Mouse (Mus musculus): ENCODE results near the gene Fstl4.

Gene Fstl4

DNA sequence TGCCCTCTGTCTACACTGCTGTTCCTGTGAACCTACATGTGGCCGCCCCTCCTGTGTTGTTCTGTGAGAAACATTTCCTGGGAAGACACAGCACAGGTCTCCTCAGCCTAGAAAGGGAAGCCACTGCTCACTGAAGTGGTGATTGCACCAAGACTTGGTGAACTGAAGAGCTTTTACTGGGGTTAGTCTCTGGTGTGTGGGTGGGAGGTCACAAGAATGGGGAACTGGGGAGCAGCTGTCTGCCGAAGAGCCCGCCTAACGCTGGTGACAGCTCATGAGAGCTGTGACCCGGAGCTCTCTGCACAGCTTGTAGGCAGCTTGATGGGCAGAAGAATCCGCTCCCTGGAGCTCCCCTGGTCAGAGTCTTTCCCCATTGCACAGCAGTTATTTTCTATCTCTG, 260.0 kb downstream of the Fstl4 start:
- DNase-seq (ENCODE audit: low spot score) = no peak

DNA sequence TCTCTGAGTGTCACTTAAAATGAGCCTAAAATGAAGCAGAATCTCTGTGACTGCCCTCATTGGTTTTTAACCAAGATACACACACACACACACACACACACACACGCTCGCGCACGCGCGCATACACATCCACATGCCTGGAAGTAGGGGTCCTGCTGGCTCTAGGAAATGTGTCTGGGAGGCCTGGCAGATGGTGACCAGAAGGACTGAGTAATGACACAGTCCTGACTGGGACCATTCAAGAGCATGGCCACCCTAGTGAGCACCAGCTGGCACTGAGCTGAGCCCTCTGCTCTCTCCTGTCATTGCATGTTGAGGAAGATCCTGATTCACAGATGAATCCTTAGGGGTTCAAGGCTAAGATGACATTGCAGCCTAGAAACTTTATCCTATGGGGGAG, 261.3 kb downstream of the Fstl4 start:
- no peak for DNase-seq (ENCODE audit: low spot score)

GRCm38 (mm10) chr11:53028421-53029168, 264.2 kb downstream of the Fstl4 start:
- no peak for DNase-seq (ENCODE audit: low spot score)

- DNase-seq (ENCODE audit: low spot score) = no peak
Observed at GRCm38 (mm10) chr11:53031777-53032176, 267.3 kb downstream of the Fstl4 start.

DNA sequence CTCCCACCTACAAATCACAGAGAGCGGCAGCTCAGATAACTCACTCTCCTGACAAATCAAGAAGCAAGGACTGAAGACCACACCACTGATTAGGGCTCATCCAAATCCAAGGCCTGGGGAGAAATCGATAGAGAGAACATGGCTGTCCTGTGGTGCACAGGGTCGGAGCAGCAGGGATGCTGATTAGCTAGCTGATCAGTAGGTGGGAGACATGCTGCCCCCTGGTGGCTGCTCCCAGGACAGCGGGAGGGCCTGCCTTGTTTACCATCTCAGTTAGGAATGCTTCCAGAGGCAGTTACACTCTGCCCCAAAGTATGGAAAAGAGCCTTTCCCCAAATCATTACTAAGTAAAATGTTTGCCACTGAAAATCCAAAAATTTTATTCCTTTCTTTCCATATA, 267.9 kb downstream of the Fstl4 start:
- peak; percentile 25 for DNase-seq (ENCODE audit: low spot score)

DNA sequence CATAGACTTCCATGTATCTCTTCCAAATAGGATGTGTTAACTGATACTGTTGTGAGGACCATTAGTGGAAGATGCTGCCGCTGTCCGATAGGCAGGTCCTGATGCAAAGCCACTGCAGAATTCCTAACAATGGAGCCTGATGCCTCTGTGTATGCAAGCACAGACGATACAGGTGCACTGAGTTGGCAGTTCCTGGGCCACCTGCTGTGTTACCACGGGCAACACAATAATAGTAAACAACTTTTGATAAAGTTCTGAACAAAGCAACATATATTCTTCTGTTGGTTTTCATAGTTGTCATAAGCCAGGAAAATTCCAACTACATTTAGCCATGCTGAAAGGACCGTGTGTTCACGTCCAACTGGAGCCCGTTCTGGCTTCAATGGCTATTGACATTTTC, 271.0 kb downstream of the Fstl4 start:
- DNase-seq (ENCODE audit: low spot score) = no peak

DNA sequence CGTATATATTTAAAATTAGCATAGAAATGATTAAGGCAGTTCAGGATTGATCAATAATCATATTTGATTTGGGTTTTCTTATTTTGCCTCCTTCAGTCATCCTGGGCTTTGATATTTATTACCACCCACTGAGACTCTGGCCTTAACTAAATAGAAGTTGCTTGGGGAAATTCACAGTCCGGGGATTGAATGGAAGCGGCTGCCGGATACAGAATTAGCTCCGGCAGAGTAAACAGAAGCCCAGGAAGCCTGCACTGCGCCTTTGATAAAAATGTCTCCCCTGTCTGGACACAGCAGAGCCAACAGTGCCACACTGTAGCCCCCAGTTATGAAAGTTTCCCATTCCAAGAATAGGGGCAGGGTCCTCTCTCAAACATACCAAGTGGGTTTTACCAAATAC, 282.4 kb downstream of the Fstl4 start:
- DNase-seq (ENCODE audit: low spot score) = no peak

DNA sequence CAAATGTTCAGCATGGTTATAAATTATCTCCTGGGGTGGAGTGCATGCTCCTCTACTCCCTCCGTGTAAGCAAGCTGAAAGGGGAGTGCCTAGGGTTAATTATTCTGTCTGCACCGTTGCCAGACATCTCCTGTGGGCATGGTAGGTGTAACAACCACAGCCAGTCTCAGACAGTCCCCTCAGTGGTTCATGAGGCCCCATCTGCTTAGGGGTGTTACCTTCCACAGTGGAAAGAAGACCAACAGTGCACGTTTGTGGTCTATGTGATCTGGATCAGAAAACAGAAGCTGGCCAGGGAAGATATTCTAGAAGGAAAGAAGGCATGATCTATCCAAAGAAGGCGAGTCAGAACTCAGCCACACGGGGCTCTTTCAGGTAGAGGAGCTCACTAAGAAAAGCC, 289.7 kb downstream of the Fstl4 start:
- DNase-seq (ENCODE audit: low spot score) = no peak

DNA sequence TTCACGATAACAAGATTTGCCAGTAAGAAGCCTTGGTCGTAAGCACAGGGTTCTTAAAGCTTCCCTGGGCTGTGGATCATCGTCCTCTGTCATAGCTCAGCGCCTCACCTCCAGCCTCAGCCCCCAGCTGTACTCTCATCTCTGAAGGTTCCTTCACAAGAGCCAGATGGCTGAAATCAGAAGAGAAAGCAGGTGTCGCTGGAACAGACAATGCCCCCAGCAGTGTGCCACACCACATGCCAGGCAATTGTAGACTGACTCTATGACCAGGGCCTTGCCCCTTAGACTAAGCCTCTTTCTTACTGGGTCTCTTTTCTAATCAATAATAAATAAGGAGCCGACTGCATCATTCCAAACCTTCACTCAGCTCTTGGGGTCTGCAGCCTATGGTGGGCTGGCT, 291.5 kb downstream of the Fstl4 start:
- DNase-seq (ENCODE audit: low spot score) = no peak

DNA sequence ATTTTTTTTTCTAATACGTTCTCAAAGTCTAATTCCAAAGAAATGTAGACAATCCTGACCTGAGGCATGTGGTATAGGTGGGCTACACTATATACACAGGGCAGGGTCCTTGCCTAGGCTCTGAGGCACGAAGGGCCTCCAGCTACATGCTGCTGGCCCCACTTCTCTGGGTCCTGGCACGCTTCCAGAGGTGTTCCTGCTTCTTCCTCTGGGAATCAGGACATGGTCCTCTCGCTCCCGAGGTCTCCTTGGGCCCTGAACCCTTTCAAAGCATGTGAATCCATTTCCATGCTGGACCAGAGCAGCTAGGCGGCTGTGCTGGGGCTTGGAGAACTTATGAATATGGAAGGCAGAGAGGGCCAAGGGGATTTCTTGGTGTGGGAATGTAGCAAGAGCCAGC, 292.3 kb downstream of the Fstl4 start:
- no peak for DNase-seq (ENCODE audit: low spot score)

- no peak for DNase-seq (ENCODE audit: low spot score)
Observed at GRCm38 (mm10) chr11:53057821-53058553, 293.6 kb downstream of the Fstl4 start.

DNA sequence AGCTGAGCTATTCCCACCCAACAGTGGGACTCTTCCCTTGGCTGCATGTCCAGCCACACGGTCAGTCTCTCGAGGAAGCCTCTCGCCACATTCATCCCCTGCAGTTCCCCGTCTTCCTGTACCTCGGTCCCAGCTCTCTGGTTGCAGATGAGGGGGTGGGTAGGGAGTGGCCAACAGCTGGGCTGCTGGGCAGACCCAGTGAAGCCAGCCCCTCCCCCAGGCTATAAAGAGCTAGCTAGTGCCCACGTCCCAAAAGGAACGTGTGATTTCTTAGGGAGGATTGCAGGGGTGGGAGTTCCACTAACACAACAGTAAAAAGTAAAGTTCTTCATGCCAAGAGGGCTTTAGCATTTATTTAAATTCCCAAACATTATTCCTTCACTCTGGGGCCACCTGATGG, 294.1 kb downstream of the Fstl4 start:
- no peak for DNase-seq (ENCODE audit: low spot score)

DNA sequence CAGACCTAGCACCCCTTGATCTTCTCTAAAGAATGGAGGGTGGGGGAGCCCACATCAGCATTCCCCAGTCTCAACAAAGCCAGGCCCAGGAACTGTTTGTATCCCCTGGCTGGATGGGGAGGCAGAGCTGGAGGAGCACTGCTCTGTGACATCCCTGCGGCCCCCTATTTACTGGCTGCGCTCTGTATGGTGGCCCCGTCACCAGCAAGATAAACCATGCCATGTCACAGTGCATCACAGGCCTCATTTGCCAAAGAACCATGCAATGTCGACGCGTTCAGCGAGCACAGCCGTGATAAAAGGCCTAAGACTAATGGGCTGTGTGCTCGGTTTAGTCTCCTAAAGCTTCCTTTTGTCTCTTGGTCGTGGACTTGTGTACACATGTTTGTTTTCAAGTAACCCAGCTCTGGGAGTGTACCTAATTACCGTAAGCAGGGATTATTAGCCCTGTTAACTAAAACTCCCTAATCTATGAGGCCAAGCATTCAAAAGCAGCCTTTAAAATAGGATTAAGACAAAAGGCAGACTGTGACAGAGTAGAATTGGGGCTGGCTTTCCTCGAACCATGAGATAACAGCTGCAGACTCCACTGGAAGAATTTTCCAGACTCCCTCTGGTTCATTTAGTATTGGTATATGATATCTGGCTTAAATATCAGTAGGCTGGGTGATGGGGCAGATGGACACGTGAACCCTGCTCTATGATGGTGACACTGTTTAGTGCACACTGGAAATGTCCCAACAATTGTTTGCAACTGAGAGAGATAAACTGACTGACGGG, 303.5 kb downstream of the Fstl4 start:
- DNase-seq (ENCODE audit: low spot score) = no peak

DNA sequence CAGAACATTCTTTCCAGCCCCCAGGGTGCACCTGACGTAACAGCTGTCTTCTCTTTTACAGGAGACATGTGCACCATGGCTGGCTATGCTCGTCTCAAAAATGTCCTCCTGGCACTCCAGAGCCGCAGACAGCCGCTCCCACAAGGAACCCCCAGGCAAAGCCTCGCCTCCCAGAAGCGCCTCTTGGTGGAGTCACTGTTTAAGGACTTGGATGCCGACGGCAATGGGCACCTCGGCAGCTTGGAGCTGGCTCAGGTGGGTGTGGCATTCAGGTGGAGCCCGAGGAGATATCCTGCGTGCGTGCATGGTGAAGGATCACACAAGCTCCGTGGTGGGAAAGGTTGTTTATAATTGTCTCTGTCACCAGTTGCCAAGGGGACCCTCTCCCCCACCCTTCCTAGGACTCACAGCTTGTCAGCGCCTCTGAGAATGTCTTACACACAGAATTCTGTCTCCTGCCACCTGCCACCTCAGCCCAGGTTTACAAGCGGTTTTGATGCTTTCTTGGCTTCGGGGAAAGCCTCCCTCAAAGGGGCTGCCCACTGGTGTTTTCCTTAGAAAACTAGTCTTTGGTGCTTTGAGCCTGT, 304.1 kb downstream of the Fstl4 start:
- DNase-seq (ENCODE audit: low spot score) = no peak

DNA sequence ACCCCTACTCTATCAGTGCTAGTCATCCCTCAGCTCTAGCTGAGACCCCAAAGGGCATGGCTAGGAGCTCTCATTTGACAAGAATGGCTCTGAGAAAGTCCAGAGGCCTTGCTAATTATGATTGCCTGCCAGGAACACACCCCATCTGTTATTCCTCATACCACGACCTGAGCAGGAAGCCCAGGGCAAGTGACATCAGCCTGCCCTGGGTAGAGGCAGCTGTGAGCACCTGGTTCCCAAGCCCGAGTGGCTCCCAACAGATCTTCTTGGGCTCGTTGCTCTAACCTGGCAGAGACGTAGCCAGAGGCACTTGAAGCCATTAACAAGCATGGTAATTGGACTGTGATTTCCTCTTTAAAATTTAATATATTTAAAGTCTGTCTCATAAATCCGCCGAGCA, 305.3 kb downstream of the Fstl4 start:
- no peak for DNase-seq (ENCODE audit: low spot score)

GRCm38 (mm10) chr11:53071602-53072001, 307.2 kb downstream of the Fstl4 start:
- DNase-seq (ENCODE audit: low spot score) = no peak

GRCm38 (mm10) chr11:53077641-53078040, 313.2 kb downstream of the Fstl4 start:
- DNase-seq (ENCODE audit: low spot score) = no peak

GRCm38 (mm10) chr11:53078419-53079334, 314.2 kb downstream of the Fstl4 start:
- no peak for DNase-seq (ENCODE audit: low spot score)

DNA sequence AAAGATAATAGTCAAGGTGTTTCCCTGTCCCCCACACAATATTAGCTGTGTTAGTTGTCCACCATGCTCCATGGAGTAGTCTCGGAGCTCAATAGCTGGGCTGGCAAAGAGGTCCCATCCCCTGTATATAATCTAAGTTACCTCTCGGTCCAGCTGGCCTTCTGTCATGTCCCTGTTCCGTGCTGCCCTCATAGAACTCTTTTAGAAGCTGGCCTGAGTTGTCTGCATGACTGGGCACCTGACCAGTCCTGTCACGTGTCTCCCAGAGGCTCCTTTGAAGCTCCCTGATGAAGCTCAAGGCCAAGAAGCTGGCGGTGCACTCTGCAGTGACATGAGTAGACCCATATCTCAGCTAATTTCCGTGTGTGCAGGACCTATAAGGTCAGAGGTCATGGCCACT, 316.9 kb downstream of the Fstl4 start:
- DNase-seq (ENCODE audit: low spot score) = no peak

DNA sequence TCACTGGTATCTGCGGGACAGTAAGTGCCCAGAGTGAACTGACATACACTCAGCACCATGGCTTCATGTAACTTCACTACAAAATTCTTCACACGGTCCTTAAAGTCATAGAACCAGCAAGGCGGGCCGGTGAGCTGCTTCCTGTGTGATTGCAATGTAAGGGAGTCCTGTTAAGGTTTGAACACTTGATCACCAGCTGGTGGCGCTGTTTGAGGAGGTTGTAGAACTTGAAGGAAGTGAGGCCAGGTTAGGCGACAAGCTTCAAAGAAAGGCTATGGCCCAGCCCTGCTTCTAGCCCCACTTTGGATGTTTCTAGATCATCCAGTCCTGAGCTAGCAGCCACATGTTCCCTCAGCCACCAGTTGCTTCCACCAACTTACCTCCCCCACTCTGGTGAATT, 320.9 kb downstream of the Fstl4 start:
- DNase-seq (ENCODE audit: low spot score) = no peak

- no peak for DNase-seq (ENCODE audit: low spot score)
Observed at GRCm38 (mm10) chr11:53085858-53086565, 321.6 kb downstream of the Fstl4 start.

Data from urinary bladder, postnatal 10 days (tissue).